Mouse (Mus musculus): ENCODE measurements around the gene Zcchc2. TPM values are rescaled to one million over a fixed set of nuclear protein-coding genes. Genes with fewer than 3 reads are reported as not detected.

Zcchc2 gene
- polyA plus RNA-seq, 1 experiment = 9.0 TPM

- no peaks in the 10 kb centered on the region for H3K27me3 ChIP-seq (ENCODE audit: control insufficient read depth, insufficient read depth, low read length)
- H3K36me3 ChIP-seq (ENCODE audit: control insufficient read depth, insufficient read depth, low read length) = no peaks in the 10 kb centered on the region
- no peak overlapping the region for H3K4me3 ChIP-seq (ENCODE audit: low read depth, low read length)
- no peaks in the 10 kb centered on the region for H3K4me1 ChIP-seq (ENCODE audit: control insufficient read depth, insufficient read depth, insufficient read length, low read length)
- H3K27ac ChIP-seq (ENCODE audit: insufficient read depth, low read depth, low read length) = no peak overlapping the region
- 86% methylated on average over 5 of the region's 5 CpGs for WGBS
- no peak for TF ChIP-seq CTCF (IDR thresholded peaks at IDR 0.05; ENCODE audit: extremely low read depth, insufficient read length, insufficient replicate concordance, low read depth, low read length)
- no peak for TF ChIP-seq POLR2A (IDR thresholded peaks at IDR 0.05; ENCODE audit: low read depth, low read length)
Measured at GRCm38 (mm10) chr1:105956057-105956456, 34.1 kb upstream of the Zcchc2 start.

GRCm38 (mm10) chr1:105961472-105961871 is 28.7 kb upstream of the Zcchc2 start:
- Histone ChIP-seq H3K4me3 (ENCODE audit: low read depth, low read length) (no peak overlapping the region), H3K4me1 (ENCODE audit: control insufficient read depth, insufficient read depth, insufficient read length, low read length) (peaks cover 4% of the 10 kb centered on the region; the same call in 1 of the 2 replicates), H3K36me3 (ENCODE audit: control insufficient read depth, insufficient read depth, low read length) (no peaks in the 10 kb centered on the region), H3K27me3 (ENCODE audit: control insufficient read depth, insufficient read depth, low read length) (no peaks in the 10 kb centered on the region), H3K27ac (ENCODE audit: insufficient read depth, low read depth, low read length) (no peak overlapping the region)
- WGBS = 78% methylated on average over 4 of the region's 4 CpGs
- TF ChIP-seq CTCF (IDR thresholded peaks at IDR 0.05; ENCODE audit: extremely low read depth, insufficient read length, insufficient replicate concordance, low read depth, low read length) = no peak
- no peak for TF ChIP-seq POLR2A (IDR thresholded peaks at IDR 0.05; ENCODE audit: low read depth, low read length)

- Histone ChIP-seq H3K27ac (ENCODE audit: insufficient read depth, low read depth, low read length) (no peak overlapping the region), H3K4me1 (ENCODE audit: control insufficient read depth, insufficient read depth, insufficient read length, low read length) (peaks cover 4% of the 10 kb centered on the region; the same call in 1 of the 2 replicates), H3K27me3 (ENCODE audit: control insufficient read depth, insufficient read depth, low read length) (no peaks in the 10 kb centered on the region), H3K36me3 (ENCODE audit: control insufficient read depth, insufficient read depth, low read length) (no peaks in the 10 kb centered on the region), H3K4me3 (ENCODE audit: low read depth, low read length) (no peak overlapping the region)
- TF ChIP-seq CTCF (IDR thresholded peaks at IDR 0.05; ENCODE audit: extremely low read depth, insufficient read length, insufficient replicate concordance, low read depth, low read length) (no peak), POLR2A (IDR thresholded peaks at IDR 0.05; ENCODE audit: low read depth, low read length) (no peak)
- WGBS = 53% methylated on average over 7 of the region's 7 CpGs
Measured at GRCm38 (mm10) chr1:105962084-105962818, 28.0 kb upstream of the Zcchc2 start.

GRCm38 (mm10) chr1:105962852-105963251 is 27.4 kb upstream of the Zcchc2 start:
- no peaks in the 10 kb centered on the region for H3K36me3 ChIP-seq (ENCODE audit: control insufficient read depth, insufficient read depth, low read length)
- no peak overlapping the region for H3K4me3 ChIP-seq (ENCODE audit: low read depth, low read length)
- WGBS = 95% methylated on average over 9 of the region's 9 CpGs
- H3K4me1 ChIP-seq (ENCODE audit: control insufficient read depth, insufficient read depth, insufficient read length, low read length) = peaks cover 4% of the 10 kb centered on the region; the same call in 1 of the 2 replicates
- H3K27me3 ChIP-seq (ENCODE audit: control insufficient read depth, insufficient read depth, low read length) = no peaks in the 10 kb centered on the region
- TF ChIP-seq CTCF (IDR thresholded peaks at IDR 0.05; ENCODE audit: extremely low read depth, insufficient read length, insufficient replicate concordance, low read depth, low read length) = no peak
- no peak for TF ChIP-seq POLR2A (IDR thresholded peaks at IDR 0.05; ENCODE audit: low read depth, low read length)
- H3K27ac ChIP-seq (ENCODE audit: insufficient read depth, low read depth, low read length) = no peak overlapping the region

GRCm38 (mm10) chr1:105964514-105964913 is 25.7 kb upstream of the Zcchc2 start:
- WGBS = 74% methylated on average over 4 of the region's 4 CpGs
- H3K27ac ChIP-seq (ENCODE audit: insufficient read depth, low read depth, low read length) = no peak overlapping the region
- no peak overlapping the region for H3K4me3 ChIP-seq (ENCODE audit: low read depth, low read length)
- no peaks in the 10 kb centered on the region for H3K27me3 ChIP-seq (ENCODE audit: control insufficient read depth, insufficient read depth, low read length)
- TF ChIP-seq CTCF (IDR thresholded peaks at IDR 0.05; ENCODE audit: extremely low read depth, insufficient read length, insufficient replicate concordance, low read depth, low read length) (no peak), POLR2A (IDR thresholded peaks at IDR 0.05; ENCODE audit: low read depth, low read length) (no peak)
- no peaks in the 10 kb centered on the region for H3K36me3 ChIP-seq (ENCODE audit: control insufficient read depth, insufficient read depth, low read length)
- peaks cover 4% of the 10 kb centered on the region; the same call in 1 of the 2 replicates for H3K4me1 ChIP-seq (ENCODE audit: control insufficient read depth, insufficient read depth, insufficient read length, low read length)

GRCm38 (mm10) chr1:105965189-105965588 is 25.0 kb upstream of the Zcchc2 start:
- H3K27me3 ChIP-seq (ENCODE audit: control insufficient read depth, insufficient read depth, low read length) = no peaks in the 10 kb centered on the region
- WGBS = 67% methylated on average over 5 of the region's 5 CpGs
- no peaks in the 10 kb centered on the region for H3K36me3 ChIP-seq (ENCODE audit: control insufficient read depth, insufficient read depth, low read length)
- TF ChIP-seq POLR2A (IDR thresholded peaks at IDR 0.05; ENCODE audit: low read depth, low read length) = no peak
- TF ChIP-seq CTCF (IDR thresholded peaks at IDR 0.05; ENCODE audit: extremely low read depth, insufficient read length, insufficient replicate concordance, low read depth, low read length) = no peak
- H3K4me1 ChIP-seq (ENCODE audit: control insufficient read depth, insufficient read depth, insufficient read length, low read length) = peaks cover 4% of the 10 kb centered on the region; the same call in 1 of the 2 replicates
- H3K27ac ChIP-seq (ENCODE audit: insufficient read depth, low read depth, low read length) = no peak overlapping the region
- H3K4me3 ChIP-seq (ENCODE audit: low read depth, low read length) = no peak overlapping the region

GRCm38 (mm10) chr1:105971490-105972170 is 18.6 kb upstream of the Zcchc2 start:
- H3K36me3 ChIP-seq (ENCODE audit: control insufficient read depth, insufficient read depth, low read length) = no peaks in the 10 kb centered on the region
- no peaks in the 10 kb centered on the region for H3K27me3 ChIP-seq (ENCODE audit: control insufficient read depth, insufficient read depth, low read length)
- H3K27ac ChIP-seq (ENCODE audit: insufficient read depth, low read depth, low read length) = peak overlapping the region; percentile 90
- 4% methylated on average over 10 of the region's 10 CpGs for WGBS
- peak overlapping the region; percentile 57 for H3K4me3 ChIP-seq (ENCODE audit: low read depth, low read length)
- no peak for TF ChIP-seq CTCF (IDR thresholded peaks at IDR 0.05; ENCODE audit: extremely low read depth, insufficient read length, insufficient replicate concordance, low read depth, low read length)
- no peak for TF ChIP-seq POLR2A (IDR thresholded peaks at IDR 0.05; ENCODE audit: low read depth, low read length)
- peaks cover 8% of the 10 kb centered on the region; the same call in 1 of the 2 replicates for H3K4me1 ChIP-seq (ENCODE audit: control insufficient read depth, insufficient read depth, insufficient read length, low read length)
